20 mouse cellular contexts compared by ENCODE assay signal in genomic region chr12:75856096-75856868, GRCm38 (mm10). TPM values are rescaled to one million over a fixed set of nuclear protein-coding genes. Genes with fewer than 3 reads are reported as not detected.
DNase-seq lines count a peak whose midpoint lies in the region; ATAC-seq and TF ChIP-seq lines count a peak whose summit lies in the region.
"Had no signal": no experiment of that assay in that cellular context is flagged by ENCODE, and none has a peak within 500 bp of the region (broad histone marks: within the 10 kb centered on the region; RNA-seq: fewer than 3 reads in every experiment).

No protein-coding gene starts in this region.

- H3K36me3 ChIP-seq in heart, embryonic 12.5 days: peaks cover 2% of the 10 kb centered on the region; the same call in 1 of the 2 replicates
- H3K36me3 ChIP-seq in midbrain, embryonic 13.5 days: no peaks in the 10 kb centered on the region
- H3K36me3 ChIP-seq in midbrain, postnatal 0 days (ENCODE audit: insufficient read depth, low read length): no peaks in the 10 kb centered on the region
- no peaks in the 10 kb centered on the region for H3K36me3 ChIP-seq in intestine, embryonic 14.5 days (ENCODE audit: control insufficient read depth, insufficient read depth, low read length)
- H3K36me3 ChIP-seq in small intestine, adult 2 months (ENCODE audit: control insufficient read depth, insufficient read depth, low read length): no peaks in the 10 kb centered on the region
- H3K36me3 ChIP-seq: hindbrain, embryonic 15.5 days; liver, embryonic 15.5 days had no signal

- peaks cover 51% of the 10 kb centered on the region for H3K4me1 ChIP-seq in heart, embryonic 12.5 days (replicated peaks)
- H3K4me1 ChIP-seq in midbrain, embryonic 13.5 days (replicated peaks): peaks cover 31% of the 10 kb centered on the region
- peaks cover 6% of the 10 kb centered on the region; the same call in 1 of the 2 replicates for H3K4me1 ChIP-seq in midbrain, postnatal 0 days (ENCODE audit: insufficient read depth, low read length)
- H3K4me1 ChIP-seq in intestine, embryonic 14.5 days (replicated peaks; ENCODE audit: control insufficient read depth, insufficient read depth, low read length): peaks cover 28% of the 10 kb centered on the region
- peaks cover 24% of the 10 kb centered on the region for H3K4me1 ChIP-seq in small intestine, adult 2 months (ENCODE audit: control insufficient read depth, insufficient read depth, insufficient read length, low read length)
- H3K4me1 ChIP-seq: hindbrain, embryonic 15.5 days had no signal

- H3K9ac ChIP-seq in heart, embryonic 12.5 days: 0 out of 2 replicates have a peak overlapping the region, but pooled peaks have one; percentile 12
- H3K9ac ChIP-seq in midbrain, embryonic 13.5 days (replicated peaks): no peak overlapping the region
- H3K9ac ChIP-seq in midbrain, postnatal 0 days (replicated peaks; ENCODE audit: low read length, poor library complexity, severe bottlenecking): no peak overlapping the region
- no peak overlapping the region for H3K9ac ChIP-seq in intestine, embryonic 14.5 days (ENCODE audit: low read length)
- H3K9ac ChIP-seq: hindbrain, embryonic 15.5 days; limb, embryonic 12.5 days; liver, embryonic 15.5 days had no signal

- no peak for DNase-seq in heart, adult 8-10 months (ENCODE audit: low spot score)
- DNase-seq in midbrain, postnatal 0 days (ENCODE audit: low spot score): no peak
- no peak for DNase-seq in intestine, embryonic 14.5 days (ENCODE audit: low spot score)
- DNase-seq in cerebellum, adult 9-11 months: no peak
- DNase-seq in left cerebral cortex, postnatal 10 days (ENCODE audit: extremely low spot score in 1 of 2, low spot score in 2 of 2): no peak
- DNase-seq: adrenal gland, postnatal 14 days; B cell, adult 2 months; cerebellum, adult 9-10 months; lung, postnatal 14 days; right cerebral cortex, adult 18-20 months had no signal

- TF ChIP-seq CTCF in midbrain, postnatal 0 days (IDR thresholded peaks at IDR 0.05): no peak
- no peak for TF ChIP-seq CTCF in small intestine, adult 2 months (IDR thresholded peaks at IDR 0.05; ENCODE audit: extremely low read depth, insufficient read length, insufficient replicate concordance, low read depth, low read length)

- ATAC-seq in heart, embryonic 12.5 days (ENCODE audit: insufficient number of reproducible peaks, low FRiP score): no peak
- ATAC-seq in midbrain, embryonic 13.5 days: peak; percentile 38; the same call in 1 of the 2 replicates
- no peak for ATAC-seq in midbrain, postnatal 0 days (ENCODE audit: low FRiP score)
- ATAC-seq in intestine, embryonic 14.5 days (replicated peaks; ENCODE audit: low FRiP score, low TSS enrichment, low read depth): peak; percentile 36; the same call in 1 of the 2 replicates

- H3K4me2 ChIP-seq in heart, embryonic 12.5 days: no peak overlapping the region
- no peak overlapping the region for H3K4me2 ChIP-seq in midbrain, embryonic 13.5 days (replicated peaks)
- no peak overlapping the region for H3K4me2 ChIP-seq in midbrain, postnatal 0 days (ENCODE audit: low read depth, low read length, poor library complexity, severe bottlenecking)
- no peak overlapping the region for H3K4me2 ChIP-seq in intestine, embryonic 14.5 days (ENCODE audit: low read length)
- H3K4me2 ChIP-seq: hindbrain, embryonic 15.5 days; limb, embryonic 12.5 days; liver, embryonic 15.5 days had no signal

- 48% methylated on average over 14 of the region's 14 CpGs for WGBS in heart, embryonic 12.5 days
- 76% methylated on average over 14 of the region's 14 CpGs for WGBS in midbrain, embryonic 13.5 days
- 65% methylated on average over 14 of the region's 14 CpGs for WGBS in midbrain, postnatal 0 days
- 70% methylated on average over 14 of the region's 14 CpGs for WGBS in intestine, embryonic 14.5 days
- WGBS in small intestine, adult 2 months: 35% methylated on average over 14 of the region's 14 CpGs

- no peak overlapping the region for H3K4me3 ChIP-seq in heart, embryonic 12.5 days
- no peak overlapping the region for H3K4me3 ChIP-seq in midbrain, embryonic 13.5 days (replicated peaks)
- no peak overlapping the region for H3K4me3 ChIP-seq in midbrain, postnatal 0 days (ENCODE audit: low read depth, low read length)
- no peak overlapping the region for H3K4me3 ChIP-seq in intestine, embryonic 14.5 days (ENCODE audit: low read depth, low read length)
- H3K4me3 ChIP-seq in small intestine, adult 2 months (ENCODE audit: low read depth, low read length): no peak overlapping the region
- H3K4me3 ChIP-seq: hindbrain, embryonic 15.5 days; layer of hippocampus, adult 2 months; left cerebral cortex, adult 2 months; limb, embryonic 12.5 days; liver, embryonic 15.5 days; midbrain, embryonic 10.5 days; myocyte had no signal

- no peaks in the 10 kb centered on the region for H3K27me3 ChIP-seq in heart, embryonic 12.5 days (replicated peaks)
- no peaks in the 10 kb centered on the region for H3K27me3 ChIP-seq in midbrain, embryonic 13.5 days
- no peaks in the 10 kb centered on the region for H3K27me3 ChIP-seq in midbrain, postnatal 0 days (ENCODE audit: insufficient read depth, low read length)
- no peaks in the 10 kb centered on the region for H3K27me3 ChIP-seq in intestine, embryonic 14.5 days (replicated peaks; ENCODE audit: control insufficient read depth, insufficient read depth, low read length)
- no peaks in the 10 kb centered on the region for H3K27me3 ChIP-seq in small intestine, adult 2 months (ENCODE audit: control insufficient read depth, insufficient read depth, low read length)
- H3K27me3 ChIP-seq: hindbrain, embryonic 15.5 days; limb, embryonic 12.5 days; liver, embryonic 15.5 days had no signal

- no peak overlapping the region; the same call in 1 of the 2 replicates for H3K27ac ChIP-seq in heart, embryonic 12.5 days (ENCODE audit: poor library complexity, severe bottlenecking)
- no peak overlapping the region for H3K27ac ChIP-seq in midbrain, embryonic 13.5 days
- H3K27ac ChIP-seq in midbrain, postnatal 0 days (ENCODE audit: low read depth, low read length): no peak overlapping the region
- no peak overlapping the region for H3K27ac ChIP-seq in intestine, embryonic 14.5 days (ENCODE audit: low read depth)
- H3K27ac ChIP-seq in small intestine, adult 2 months (ENCODE audit: insufficient read depth, low read depth, low read length): peak overlapping the region; percentile 77
- H3K27ac ChIP-seq: hindbrain, embryonic 15.5 days; layer of hippocampus, adult 2 months; left cerebral cortex, adult 2 months; limb, embryonic 12.5 days; liver, embryonic 15.5 days; midbrain, embryonic 10.5 days had no signal

- no peaks in the 10 kb centered on the region for H3K9me3 ChIP-seq in heart, embryonic 12.5 days (replicated peaks)
- no peaks in the 10 kb centered on the region for H3K9me3 ChIP-seq in midbrain, embryonic 13.5 days
- no peaks in the 10 kb centered on the region for H3K9me3 ChIP-seq in midbrain, postnatal 0 days (ENCODE audit: low read length)
- H3K9me3 ChIP-seq in intestine, embryonic 14.5 days (ENCODE audit: control insufficient read depth, low read length): no peaks in the 10 kb centered on the region
- H3K9me3 ChIP-seq: hindbrain, embryonic 15.5 days; limb, embryonic 12.5 days; liver, embryonic 15.5 days; midbrain, embryonic 10.5 days had no signal

- intact Hi-C loops in left cerebral cortex, postnatal 10 days (cut with DNase I): no loop called here

- TF ChIP-seq POLR2A in small intestine, adult 2 months (IDR thresholded peaks at IDR 0.05; ENCODE audit: low read depth, low read length): no peak

RNA-seq across cellular contexts. Expression of gene Syne2, which starts 38.3 kb away (rescaled TPM):
- polyA plus RNA-seq in heart, embryonic 12.5 days (2016; fragmentation: Nextera tagmentation; extraction: Ambion mirVana): 63.7 and 65.4 TPM in 2 replicates
- total RNA-seq in heart, adult 8-10 months (2022): 10 to 100 TPM; 32.6 to 39.6 (median 36.4) TPM
- polyA plus RNA-seq in midbrain, embryonic 13.5 days (2015; fragmentation: Nextera tagmentation; extraction: Ambion mirVana): 74.5 and 84.4 TPM in 2 replicates
- total RNA-seq in midbrain, postnatal 0 days (2014; rRNA removed): 33.4 and 49.3 TPM in 2 replicates
- 19.1 and 20.3 TPM in 2 replicates for polyA plus RNA-seq in midbrain, postnatal 0 days (2015; fragmentation: Nextera tagmentation; extraction: Ambion mirVana)
- 41.5 and 44.7 TPM in 2 replicates for polyA plus RNA-seq in intestine, embryonic 14.5 days (2014; fragmentation: Nextera tagmentation; extraction: Ambion mirVana)
- polyA plus RNA-seq in small intestine, adult 2 months (2012; rRNA removed): 15.6 and 39.8 TPM in 2 replicates
- total RNA-seq in left cerebral cortex, postnatal 10 days (2021): 10 to 100 TPM; 21.1 to 22.0 TPM

Comparison
In these comparisons a context has a peak if more than half of its experiments do, and no peak if none do; other contexts are left out.
1. ATAC-seq: peak in midbrain, embryonic 13.5 days (single experiment) and intestine, embryonic 14.5 days (single experiment); none in heart, embryonic 12.5 days (single experiment) and midbrain, postnatal 0 days (single experiment).